Mouse (Mus musculus): Measurements from ENCODE around the gene Pcbp1. TPM values are rescaled to one million over a fixed set of nuclear protein-coding genes. Genes with fewer than 3 reads are reported as not detected.

Pcbp1 gene
- total RNA-seq, 1 experiment from 2014 or later = 35.6 TPM

Other genes starting within 250 kb of the Pcbp1 start
- 15.3 and 23.0 TPM in 2 replicates for gene Fam136a, start 160.7 kb downstream of the Pcbp1 start, total RNA-seq (2017)
- 30.7 and 39.0 TPM in 2 replicates for gene Snrpg, start 155.0 kb downstream of the Pcbp1 start, total RNA-seq (2017)
- gene Pcyox1, start 129.2 kb downstream of the Pcbp1 start, total RNA-seq (2017) = 14.5 and 15.2 TPM in 2 replicates
- 146 and 162 TPM in 2 replicates for gene Tia1, start 122.1 kb downstream of the Pcbp1 start, total RNA-seq (2017)
- 1.2 TPM in 1 of 2 replicates, not detected in the other for gene Gm44790, start 99.7 kb downstream of the Pcbp1 start, total RNA-seq (2017)
- 46.2 and 53.4 TPM in 2 replicates for gene C87436, start 87.9 kb downstream of the Pcbp1 start, total RNA-seq (2017)
- 195 and 207 TPM in 2 replicates for gene Asprv1, start 101.8 kb upstream of the Pcbp1 start, total RNA-seq (2017)
- 846 and 903 TPM in 2 replicates for gene Mxd1, start 142.8 kb upstream of the Pcbp1 start, total RNA-seq (2017)
- 58.8 and 65.9 TPM in 2 replicates for gene Snrnp27, start 158.2 kb upstream of the Pcbp1 start, total RNA-seq (2017)
- 27.6 and 33.4 TPM in 2 replicates for gene Gmcl1, start 207.1 kb upstream of the Pcbp1 start, total RNA-seq (2017)

All from neutrophil, adult 5-6 weeks (primary cell).